Mouse (Mus musculus) small intestine, adult 2 months (tissue): Measurements from ENCODE around the gene Rnf151.

Source experiments
- CTCF ChIP-seq: fragments of 200-500 bp; IDR thresholded peaks from 2 replicates; pipeline ENCODE4 v1.5.1; 2012; ENCODE audit warnings: low read depth, mild to moderate bottlenecking, control low read depth, inconsistent platforms, low read length, moderate library complexity, mixed read lengths; ENCODE audit not compliant: insufficient replicate concordance, insufficient read length; ENCODE audit errors: extremely low read depth
- POLR2A ChIP-seq: fragments of 200-500 bp; IDR thresholded peaks from 2 replicates; pipeline ENCODE4 v1.6.1; 2012; ENCODE audit warnings: low read depth, mild to moderate bottlenecking, control low read depth, inconsistent platforms, low read length, moderate library complexity

- TF ChIP-seq POLR2A, result no peak
- TF ChIP-seq CTCF, result no peak
Measured at GRCm38 (mm10) chr17:24695326-24696010, 22.4 kb downstream of the Rnf151 start.
